Mouse (Mus musculus) ovary, postnatal 14 days (tissue): ENCODE results near the gene Gm20747.
"Not testable (repeated sequence)": the region's sequence is repeated elsewhere in the genome, so short reads cannot be mapped to it uniquely, and the experiment has no call there.

ENCODE experiments used
- DNase-seq: peaks from one replicate; pipeline ENCODE4 v3.0.0; 2022; ENCODE audit warnings: low spot score

Gene Gm20747

GRCm38 (mm10) chrY:53418191-53418590 lies at the start of gene Gm20747:
Gene Gm20747 (minus strand): TSS chrY:53418291.
- DNase-seq: not testable (repeated sequence)
